Mouse (Mus musculus) cerebellum, adult 18-20 months (tissue): ENCODE data around the gene Smarcc1.

Experiments used
- DNase-seq, 2 experiments: peaks; one replicate each; pipeline ENCODE4 v3.0.0; 2021

Gene Smarcc1

GRCm38 (mm10) chr9:110243221-110243833 lies 125.8 kb downstream of the Smarcc1 start, which contains the start of gene Cspg5:
Gene Cspg5, plus strand, starts transcription at chr9:110243783.
- DNase-seq = no peak

- DNase-seq = no peak
Measured at GRCm38 (mm10) chr9:110244567-110244888, 127.0 kb downstream of the Smarcc1 start.

- DNase-seq = peak; percentile 70 to 79
Measured at GRCm38 (mm10) chr9:110244889-110245589, 127.5 kb downstream of the Smarcc1 start.

DNA sequence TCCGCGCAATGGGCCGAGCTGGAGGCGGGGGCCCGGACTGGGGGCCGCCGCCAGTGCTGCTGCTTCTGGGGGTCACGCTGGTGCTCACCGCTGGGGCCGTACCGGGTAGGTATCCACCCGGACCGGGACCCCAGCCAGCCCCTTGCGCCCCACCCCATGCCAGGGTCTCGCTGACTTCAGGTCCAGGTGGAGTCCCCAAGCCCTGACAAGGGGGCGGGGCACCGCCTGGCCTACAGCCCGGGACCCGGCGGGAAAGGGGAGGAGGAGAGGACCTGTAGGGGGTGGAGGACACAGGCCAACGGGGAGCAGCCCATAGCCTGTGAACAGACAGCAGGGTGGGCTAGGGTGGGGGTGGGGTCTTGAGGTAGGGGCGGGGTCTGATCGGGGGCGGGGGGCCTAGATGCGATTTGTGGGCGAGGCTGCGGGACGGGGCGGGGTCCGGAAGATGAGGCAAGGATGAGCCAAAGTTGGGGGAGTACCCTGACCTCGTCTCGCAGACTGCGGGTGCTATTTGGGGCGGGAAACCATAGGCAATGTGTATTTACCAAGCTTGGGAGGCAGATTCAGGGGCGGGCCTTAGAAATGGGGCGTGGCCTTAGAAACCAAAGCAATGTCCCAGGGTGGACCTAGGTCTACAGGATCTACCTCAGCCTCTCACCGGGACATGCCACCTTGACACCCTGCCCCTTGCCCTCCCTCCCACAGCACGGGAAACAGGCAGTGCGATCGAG lies 128.2 kb downstream of the Smarcc1 start:
- peak; percentile 74 for DNase-seq

GRCm38 (mm10) chr9:110246321-110246640 lies 128.8 kb downstream of the Smarcc1 start:
- no peak for DNase-seq

DNA sequence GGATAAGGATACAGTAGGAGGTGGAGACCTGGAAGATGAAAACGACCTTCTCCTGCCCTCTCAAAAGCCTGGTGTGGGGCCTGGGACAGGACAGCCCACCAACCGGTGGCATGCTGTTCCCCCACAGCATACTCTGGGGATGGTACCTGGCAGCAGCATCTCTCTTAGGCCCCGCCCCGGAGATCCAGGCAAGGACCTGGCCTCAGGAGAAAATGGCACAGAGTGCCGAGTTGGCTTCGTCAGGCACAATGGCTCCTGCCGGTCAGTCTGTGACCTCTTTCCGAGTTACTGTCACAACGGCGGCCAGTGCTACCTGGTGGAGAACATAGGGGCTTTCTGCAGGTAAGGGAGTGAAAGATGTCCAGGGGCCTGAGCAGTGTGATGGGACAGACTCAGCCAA lies 129.5 kb downstream of the Smarcc1 start:
- no peak for DNase-seq

DNA sequence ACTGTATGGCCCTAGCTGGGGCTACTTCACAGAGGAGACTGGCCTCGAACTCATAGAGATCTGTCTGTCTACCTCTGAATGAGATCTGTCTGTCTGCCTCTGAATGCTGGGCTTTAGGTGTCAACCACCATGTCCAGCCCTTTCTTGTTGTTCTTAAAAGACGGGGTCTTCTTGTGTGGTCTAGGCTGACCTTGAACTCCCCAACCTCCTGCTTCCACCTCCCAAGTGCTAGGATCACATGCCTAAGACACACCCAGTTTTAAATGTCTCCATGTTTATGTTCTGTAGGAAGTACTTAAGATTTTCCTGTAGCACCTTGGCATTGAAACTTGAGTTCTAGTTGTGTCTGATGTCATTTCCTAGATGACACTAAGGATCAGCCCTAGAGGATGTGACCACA lies 131.4 kb downstream of the Smarcc1 start:
- DNase-seq = no peak

DNA sequence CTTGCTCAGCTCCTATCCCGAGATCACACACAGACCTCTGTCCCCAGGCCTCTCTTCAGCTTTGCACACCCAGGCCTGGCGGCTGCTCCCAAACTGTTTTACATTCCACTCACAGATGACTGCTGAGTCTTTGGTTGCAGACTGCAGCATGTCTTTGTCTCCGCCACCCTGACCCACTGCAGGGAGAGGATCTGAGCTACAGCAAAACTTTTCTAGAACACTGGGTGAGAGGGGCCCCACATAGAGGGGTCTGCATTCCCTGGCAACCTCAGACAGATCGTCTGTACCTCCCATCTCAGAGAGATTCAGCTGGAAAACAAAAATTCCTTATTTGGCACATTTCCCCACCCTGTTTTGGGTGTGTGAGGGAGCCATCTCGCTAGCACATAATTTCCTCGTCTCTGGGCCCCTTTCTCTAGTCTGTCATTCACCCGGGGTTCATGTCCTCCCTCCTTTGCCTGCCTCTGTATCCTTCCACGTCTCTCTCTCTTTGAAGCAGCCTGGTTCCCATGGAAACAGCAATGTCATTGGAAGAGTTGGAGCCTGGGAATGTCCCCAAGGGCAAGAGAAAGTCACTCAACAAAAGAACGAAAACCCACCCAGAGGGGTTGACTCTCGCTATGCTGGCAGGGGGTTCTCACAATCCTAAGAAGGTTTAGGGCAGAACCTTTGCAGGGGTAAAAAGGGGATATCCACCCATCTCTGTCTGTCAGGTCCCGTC lies 132.5 kb downstream of the Smarcc1 start:
- DNase-seq = no peak

DNA sequence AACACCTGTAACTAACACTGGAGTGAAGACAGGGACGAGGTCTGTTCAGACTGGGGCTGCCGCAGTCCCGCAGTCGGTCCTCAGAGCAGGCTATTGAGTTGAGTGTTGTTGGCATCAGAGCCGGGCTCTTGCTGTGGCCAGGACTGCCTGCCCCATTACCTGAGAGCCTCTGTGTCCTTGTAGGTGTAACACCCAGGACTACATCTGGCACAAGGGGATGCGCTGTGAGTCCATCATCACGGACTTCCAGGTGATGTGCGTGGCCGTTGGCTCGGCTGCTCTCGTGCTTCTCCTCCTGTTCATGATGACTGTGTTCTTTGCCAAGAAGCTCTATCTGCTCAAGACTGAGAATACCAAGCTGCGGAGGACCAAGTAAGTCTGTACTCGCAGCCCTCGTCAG lies 133.3 kb downstream of the Smarcc1 start:
- DNase-seq = no peak

DNA sequence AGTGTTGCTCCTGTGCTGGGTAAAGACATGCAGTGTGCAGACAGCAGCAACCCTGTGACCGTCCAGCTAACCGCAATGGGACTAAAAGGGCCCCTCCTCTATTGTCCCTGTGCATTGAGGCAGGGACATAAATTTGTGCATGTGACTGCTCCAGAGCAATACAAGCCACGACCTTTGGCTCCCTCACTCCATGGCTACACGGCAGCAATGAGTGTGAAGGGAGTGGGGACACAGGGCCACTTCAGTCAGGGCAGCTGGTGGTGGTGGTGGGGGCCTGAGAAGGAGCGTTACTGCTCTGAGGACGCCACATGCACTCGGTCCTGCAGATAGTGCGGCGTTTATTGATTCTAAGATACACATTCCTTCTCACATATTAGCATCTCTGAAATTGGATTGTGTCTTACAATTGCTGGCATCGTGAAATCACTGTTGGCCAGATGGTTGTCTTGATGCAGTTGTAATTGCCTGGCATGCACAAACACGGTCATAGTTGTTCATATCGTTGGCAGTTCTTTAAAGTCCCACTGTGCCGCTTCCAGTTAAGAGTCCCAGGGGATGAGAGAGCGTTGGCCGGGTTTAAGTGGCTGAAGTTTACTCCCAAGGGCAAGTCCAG lies 138.0 kb downstream of the Smarcc1 start:
- DNase-seq = peak in 1 of 2 experiments; percentile 24

DNA sequence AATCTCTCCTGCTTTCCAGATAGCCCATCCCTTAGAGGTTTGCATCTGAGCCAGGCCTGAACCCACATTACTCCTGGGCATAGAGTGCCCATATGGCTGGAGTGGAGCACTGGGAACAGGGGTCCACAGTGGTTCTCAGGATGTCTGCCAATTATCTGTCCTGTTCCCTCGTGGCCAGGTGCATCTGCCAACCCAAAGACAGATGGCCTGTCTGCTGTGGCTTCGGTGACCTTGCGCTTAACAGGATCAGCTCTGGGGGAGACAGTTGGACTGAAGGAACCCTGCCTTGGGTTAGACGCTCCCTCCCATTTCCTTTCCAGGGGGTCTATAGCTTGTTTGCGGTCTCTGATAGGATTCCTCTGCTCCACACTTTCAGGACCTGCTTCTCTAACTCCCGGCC lies 141.1 kb downstream of the Smarcc1 start:
- DNase-seq = peak; percentile 61 to 64

GRCm38 (mm10) chr9:110259118-110259517 lies 141.6 kb downstream of the Smarcc1 start:
- DNase-seq = no peak

DNA sequence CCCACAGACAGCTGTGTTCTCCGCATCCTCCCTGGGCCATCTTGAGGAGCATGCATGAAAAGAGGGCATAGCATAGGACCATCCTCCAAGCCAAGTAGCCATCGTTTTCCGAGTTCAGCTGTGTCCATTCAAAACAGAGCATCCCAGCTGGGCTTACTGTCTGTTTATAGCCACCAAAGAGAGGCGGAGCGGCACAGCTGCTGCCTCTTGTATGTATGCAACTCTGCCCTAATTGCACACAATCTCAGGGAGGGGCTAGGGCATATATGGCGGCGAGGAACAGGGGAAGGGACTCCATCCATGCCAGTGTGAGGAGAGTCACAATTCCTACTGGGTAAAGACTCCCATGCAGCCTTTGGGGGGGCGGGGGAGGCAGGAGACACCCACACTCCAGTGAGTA lies 145.7 kb downstream of the Smarcc1 start:
- DNase-seq = no peak

GRCm38 (mm10) chr9:110264991-110265390 lies 147.5 kb downstream of the Smarcc1 start:
- DNase-seq = no peak

GRCm38 (mm10) chr9:110268416-110268815 lies 150.9 kb downstream of the Smarcc1 start:
- DNase-seq = no peak

- no peak for DNase-seq
Measured at GRCm38 (mm10) chr9:110272330-110272729, 154.8 kb downstream of the Smarcc1 start.

DNA sequence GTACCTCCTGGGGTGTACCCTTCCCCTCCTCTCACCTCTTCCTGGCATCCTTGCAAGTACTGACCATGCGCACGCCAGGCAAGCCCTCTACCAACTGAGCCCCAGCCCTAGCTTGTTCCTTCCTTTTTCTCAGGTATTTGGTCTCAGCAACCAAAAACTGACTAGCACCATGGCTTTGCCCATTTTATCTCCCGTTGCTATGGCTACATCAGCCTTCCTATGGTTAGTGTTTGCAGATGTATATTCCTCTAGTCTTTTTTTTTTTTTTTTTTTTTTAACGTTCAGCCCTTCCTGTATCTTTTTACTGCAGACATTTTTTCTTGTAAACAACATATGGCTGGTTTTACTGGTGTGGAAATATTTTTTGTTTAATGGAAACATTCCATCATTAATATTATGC lies 156.0 kb downstream of the Smarcc1 start:
- DNase-seq = no peak

DNA sequence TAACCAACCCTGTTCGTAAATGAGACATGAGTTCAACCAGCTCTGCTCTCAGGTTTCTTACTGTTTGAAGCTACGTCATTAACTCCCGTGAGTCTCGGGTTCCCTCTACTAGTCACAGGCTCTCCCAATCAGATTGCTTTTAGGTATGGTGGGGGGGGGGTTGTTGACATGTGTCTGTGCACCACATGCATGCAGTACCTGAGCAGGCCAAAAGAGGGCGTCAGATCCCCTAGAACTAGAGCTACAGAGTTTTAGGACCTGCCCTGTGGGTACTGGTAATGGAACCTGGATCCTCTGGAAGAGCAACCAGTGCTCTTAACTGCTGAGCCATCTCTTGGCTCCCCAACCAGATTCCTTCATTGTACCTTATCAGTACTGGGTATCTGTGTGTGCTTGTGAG lies 158.4 kb downstream of the Smarcc1 start:
- DNase-seq = no peak

DNA sequence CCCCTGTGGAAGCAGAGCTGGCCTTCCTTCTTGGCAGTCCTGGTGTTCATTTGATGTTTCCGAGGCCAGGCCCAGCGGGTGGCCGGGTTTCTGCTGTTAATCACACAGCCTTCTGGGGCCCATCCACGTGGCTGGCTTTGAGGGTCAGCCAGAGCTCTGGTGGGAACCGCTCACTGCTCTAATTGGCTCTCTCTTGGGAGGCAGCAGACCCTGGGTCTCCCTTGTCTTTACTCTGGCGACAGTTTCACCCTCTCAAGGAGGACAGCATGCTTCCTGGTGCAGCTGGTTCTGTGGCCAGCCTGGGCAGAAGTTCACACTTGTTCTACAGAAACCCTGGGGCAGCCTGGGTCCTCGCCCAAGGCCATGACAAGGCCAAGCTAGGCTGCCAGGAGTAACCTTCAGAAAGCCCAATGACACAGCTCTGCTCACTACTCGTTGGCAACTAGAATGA lies 159.9 kb downstream of the Smarcc1 start:
- DNase-seq = peak; percentile 20 to 29

GRCm38 (mm10) chr9:110284075-110284697 lies 166.7 kb downstream of the Smarcc1 start:
- peak; percentile 35 to 38 for DNase-seq

GRCm38 (mm10) chr9:110287321-110287924 lies 169.9 kb downstream of the Smarcc1 start:
- DNase-seq = peak; percentile 49 to 68
